Mouse (Mus musculus) bone marrow macrophage, adult 2 months (primary cell): ENCODE results near the gene Ache. TPM values are rescaled to one million over a fixed set of nuclear protein-coding genes. Genes with fewer than 3 reads are reported as not detected.
"Not testable (repeated sequence)": the region's sequence is repeated elsewhere in the genome, so short reads cannot be mapped to it uniquely, and the experiment has no call there.

Source experiments
- H3K27ac ChIP-seq: 2 replicates; pipeline ENCODE4 v1.5.1; 2012; ENCODE audit warnings: low read depth, low read length; ENCODE audit not compliant: insufficient read depth
- H3K4me1 ChIP-seq: 2 replicates; pipeline ENCODE4 v1.6.1; 2012; ENCODE audit warnings: low read length; ENCODE audit not compliant: control insufficient read depth, insufficient read depth
- H3K4me3 ChIP-seq: 2 replicates; pipeline ENCODE4 v1.5.1; 2012; ENCODE audit warnings: mild to moderate bottlenecking, low read length, moderate library complexity; ENCODE audit not compliant: insufficient read depth
- CTCF ChIP-seq: IDR thresholded peaks from 2 replicates; pipeline ENCODE4 v1.5.1; 2012; ENCODE audit warnings: low read depth, mild to moderate bottlenecking, low read length, moderate library complexity
- POLR2A ChIP-seq: IDR thresholded peaks from 2 replicates; pipeline ENCODE4 v1.6.1; 2012; ENCODE audit warnings: mild to moderate bottlenecking, low read depth, low read length, borderline replicate concordance
- polyA plus RNA-seq: library from polyadenylated mRNA; stranded (reverse); fragments of >200 nt; gene quantifications from 2 replicates; pipeline ENCODE4 v1.2.4, GENCODE M21; 2012; ENCODE audit not compliant: missing spikeins, insufficient read depth, insufficient read length

Gene Ache
- not detected in 2 replicates for polyA plus RNA-seq

DNA sequence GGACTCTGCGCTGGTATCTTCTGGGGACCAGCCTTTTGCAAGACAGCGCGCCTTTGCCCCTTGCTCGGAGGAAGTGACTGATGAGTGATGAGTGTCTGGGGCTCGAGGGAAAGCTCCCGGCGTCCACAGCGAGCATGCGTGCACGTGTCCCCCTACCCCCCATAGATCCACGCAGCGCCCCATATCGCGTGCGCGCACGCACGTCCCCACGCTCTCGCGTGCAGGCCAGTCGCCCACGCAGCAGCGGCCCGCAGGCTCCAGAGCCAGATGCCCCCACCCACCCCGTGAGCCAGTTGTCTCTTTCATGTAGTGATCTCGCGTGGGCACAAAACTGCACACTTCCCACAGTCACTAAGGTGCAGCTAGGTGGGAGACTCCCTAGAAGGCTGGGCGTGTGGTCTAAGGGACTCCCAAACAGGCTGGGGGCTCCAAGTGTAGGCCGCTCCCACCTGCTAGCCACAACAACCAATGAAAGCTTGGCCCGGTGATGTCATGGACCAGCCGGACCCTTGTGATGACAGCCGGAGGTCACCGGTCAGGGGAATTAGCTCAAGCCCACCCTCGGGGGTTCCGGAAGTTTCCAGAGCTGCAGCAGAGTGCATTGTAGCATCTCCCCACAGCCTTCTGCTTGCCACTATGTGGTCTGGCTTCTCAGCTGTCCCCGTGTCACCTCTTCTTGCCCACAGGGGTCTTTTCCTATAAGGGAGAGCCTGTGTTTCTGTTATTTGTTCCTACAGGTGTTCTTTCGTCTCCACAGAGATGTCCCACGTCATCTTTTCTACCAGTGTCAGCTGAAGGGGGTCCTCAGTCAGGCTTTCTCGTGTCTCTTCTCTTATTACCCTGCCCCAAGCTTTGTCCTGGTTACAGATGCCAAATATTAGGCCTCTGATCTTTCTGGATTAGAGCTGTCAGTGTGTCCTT is at the start of gene Ache:
Ache (plus strand) TSS at position 488 of the 921 bp plus-strand sequence.
- Histone ChIP-seq H3K27ac (no peak within 1 kb of the TSS), H3K4me1 (peaks cover 9% of the 10 kb centered on the region; the same call in 1 of the 2 replicates), H3K4me3 (peak within 1 kb of the TSS; percentile 32)
- TF ChIP-seq POLR2A = no peak
- TF ChIP-seq CTCF = no peak

DNA sequence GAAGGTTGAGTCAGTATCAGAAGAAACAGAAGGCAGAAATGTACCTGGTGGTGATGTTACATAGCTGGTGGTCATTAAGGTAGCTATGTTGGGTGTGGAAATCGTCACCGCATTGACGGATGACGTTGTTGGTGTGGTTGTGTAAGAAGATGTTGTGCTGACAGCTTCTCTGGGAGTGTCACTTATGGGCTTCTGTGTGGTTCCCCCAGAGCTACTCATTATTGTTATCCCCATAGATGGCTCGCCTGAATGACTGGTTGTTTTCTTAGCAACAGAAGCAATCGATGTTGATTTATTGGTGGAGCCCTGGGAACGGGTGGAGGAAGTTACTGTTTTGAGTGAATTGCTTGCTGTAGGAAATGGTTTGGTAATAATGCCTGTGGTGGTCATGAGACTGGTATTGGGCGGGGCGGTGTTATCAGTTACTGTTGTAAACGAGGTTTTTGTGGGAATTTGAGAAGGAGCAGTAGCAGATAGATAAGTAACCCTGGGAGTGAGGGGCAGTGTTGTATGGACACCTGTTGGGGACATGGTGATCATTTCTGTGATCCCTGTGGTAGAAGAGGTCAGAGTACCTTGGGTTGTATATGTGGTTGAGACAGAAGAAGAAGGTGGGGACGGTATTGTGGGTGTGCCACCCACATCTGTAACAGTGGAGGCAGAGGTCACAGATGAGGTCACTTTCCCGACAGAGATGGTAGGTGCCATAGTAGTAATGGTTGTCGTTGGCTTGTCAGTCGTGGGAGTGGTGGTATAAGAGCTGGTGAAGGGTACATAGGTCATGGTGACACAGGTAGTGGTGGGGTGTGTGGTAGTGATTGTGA is 23.2 kb upstream of the Ache start:
- H3K27ac ChIP-seq = no peak overlapping the region
- peaks cover 2% of the 10 kb centered on the region; the same call in 1 of the 2 replicates for H3K4me1 ChIP-seq
- H3K4me3 ChIP-seq = no peak overlapping the region

DNA sequence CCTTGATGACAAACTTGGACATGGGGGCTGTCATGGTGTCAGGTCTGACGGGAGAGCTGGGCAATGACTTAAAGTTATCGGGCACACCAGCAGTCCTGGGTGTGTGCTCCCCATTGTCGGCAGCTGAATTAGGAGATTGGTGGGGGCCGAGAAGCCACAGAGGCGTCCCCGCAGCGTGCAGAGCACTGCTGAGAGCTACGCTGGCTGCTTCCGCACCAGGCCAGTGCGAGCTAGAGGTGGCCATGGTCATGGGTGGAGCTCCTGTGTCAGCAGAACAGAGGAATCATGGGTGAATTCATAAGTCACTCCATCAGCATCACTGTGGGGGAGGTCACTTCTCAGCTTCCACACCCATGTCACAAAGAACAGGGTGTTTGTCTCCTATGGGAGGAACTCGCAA is 22.5 kb upstream of the Ache start:
- Histone ChIP-seq H3K4me1 (peaks cover 2% of the 10 kb centered on the region; the same call in 1 of the 2 replicates), H3K27ac (no peak overlapping the region), H3K4me3 (no peak overlapping the region)
- TF ChIP-seq CTCF (no peak), POLR2A (no peak)

More for the DNA sequence above, 23.2 kb upstream of the Ache start:
- TF ChIP-seq POLR2A = no peak
- TF ChIP-seq CTCF = no peak

DNA sequence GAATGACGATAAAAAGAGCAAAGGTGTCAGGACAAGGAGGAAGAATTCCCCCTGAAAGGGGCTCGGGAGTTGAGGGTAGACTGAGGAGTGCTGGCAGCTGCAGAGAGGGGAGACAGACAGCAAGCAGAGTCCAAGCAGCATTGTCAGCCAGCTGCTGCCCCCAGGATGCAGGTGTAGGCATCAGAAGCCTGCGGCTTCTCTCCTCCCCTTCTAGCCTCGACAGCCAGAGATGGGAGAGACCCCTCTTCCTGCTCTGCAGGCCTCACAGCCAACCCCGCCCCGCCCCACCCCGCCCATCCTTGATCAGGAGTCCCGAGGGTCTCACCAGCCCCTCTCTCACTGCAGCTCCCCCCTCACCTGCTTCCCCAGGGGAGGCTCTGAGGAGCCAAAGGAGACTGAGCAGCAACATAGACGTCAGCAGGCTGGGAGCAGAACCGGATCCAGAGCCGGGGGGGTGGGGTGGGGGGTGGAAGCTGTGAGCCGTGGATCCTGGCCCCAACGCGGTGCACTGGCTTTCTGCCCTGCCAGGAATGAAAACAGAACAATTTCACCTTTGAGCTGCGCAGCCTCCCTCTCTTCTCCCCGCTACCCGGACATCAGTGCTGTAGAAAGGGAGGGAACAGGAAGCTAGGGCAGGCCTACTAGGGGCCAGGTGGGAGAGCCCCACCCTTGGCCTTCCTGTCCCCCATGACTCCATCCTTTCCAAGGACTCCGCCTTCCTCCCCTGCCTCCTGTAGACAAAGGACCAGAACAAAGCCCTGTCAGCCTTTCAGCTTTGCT is 19.0 kb upstream of the Ache start:
- H3K27ac ChIP-seq = no peak overlapping the region
- H3K4me3 ChIP-seq = no peak overlapping the region
- H3K4me1 ChIP-seq = peaks cover 2% of the 10 kb centered on the region; the same call in 1 of the 2 replicates
- TF ChIP-seq POLR2A (no peak), CTCF (no peak)

- TF ChIP-seq POLR2A = no peak
- TF ChIP-seq CTCF = peak; percentile 21; the same call in 1 of the 2 replicates
- Histone ChIP-seq H3K4me3 (no peak overlapping the region), H3K27ac (no peak overlapping the region), H3K4me1 (no peaks in the 10 kb centered on the region)
Observed at GRCm38 (mm10) chr5:137277360-137278342, 9.7 kb upstream of the Ache start.

GRCm38 (mm10) chr5:137284411-137284810 is 2.9 kb upstream of the Ache start:
- H3K4me1 ChIP-seq, H3K27ac ChIP-seq, H3K4me3 ChIP-seq: not testable (repeated sequence)

DNA sequence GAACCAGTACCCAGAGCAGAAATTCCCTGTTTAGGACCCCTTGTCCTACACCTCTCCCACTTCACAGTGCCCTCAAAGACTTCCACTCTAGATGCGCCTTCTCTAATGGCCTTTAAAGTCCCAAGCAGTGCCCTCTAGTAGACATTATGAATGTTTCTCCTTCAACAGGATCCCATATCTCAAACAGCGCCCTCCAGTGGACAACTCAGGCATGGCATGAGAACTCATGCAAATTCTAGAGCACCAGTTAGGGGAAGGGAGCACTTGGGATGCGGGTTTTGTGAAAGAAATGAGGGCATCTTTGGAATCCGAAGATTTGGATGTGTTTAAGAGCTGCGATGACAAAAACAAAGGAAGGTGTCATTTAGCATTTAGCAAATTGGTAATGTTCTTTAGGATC is 2.3 kb upstream of the Ache start:
- Histone ChIP-seq H3K4me1 (peaks cover 9% of the 10 kb centered on the region; the same call in 1 of the 2 replicates), H3K4me3 (no peak overlapping the region), H3K27ac (no peak overlapping the region)
- TF ChIP-seq CTCF = peak; percentile 38; the same call in 1 of the 2 replicates
- TF ChIP-seq POLR2A = no peak

GRCm38 (mm10) chr5:137285986-137286385 is 1.3 kb upstream of the Ache start:
- H3K27ac ChIP-seq = no peak overlapping the region
- no peak overlapping the region for H3K4me3 ChIP-seq
- TF ChIP-seq POLR2A = no peak
- no peak for TF ChIP-seq CTCF
- peaks cover 9% of the 10 kb centered on the region; the same call in 1 of the 2 replicates for H3K4me1 ChIP-seq

DNA sequence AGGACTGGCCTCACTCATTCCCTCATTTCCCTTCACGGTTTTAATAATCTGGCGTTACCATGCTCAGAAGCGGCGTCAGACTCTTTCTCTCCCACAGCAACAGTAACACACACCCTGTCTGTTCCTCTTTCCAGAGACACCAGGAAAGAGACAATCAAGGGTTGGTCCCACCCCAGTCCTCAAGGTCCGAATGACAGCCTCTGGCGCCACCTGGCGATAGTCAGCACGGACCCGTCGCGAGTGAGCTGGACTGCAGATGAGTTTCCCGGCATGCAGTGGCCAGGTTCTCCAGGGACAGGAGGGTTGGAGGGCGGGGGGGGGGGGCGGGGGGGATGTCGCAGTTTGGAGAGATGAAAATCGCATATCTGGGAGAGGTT is 676 bp upstream of the Ache start:
- Histone ChIP-seq H3K4me1 (peaks cover 9% of the 10 kb centered on the region; the same call in 1 of the 2 replicates), H3K27ac (no peak overlapping the region), H3K4me3 (no peak overlapping the region)
- TF ChIP-seq POLR2A (no peak), CTCF (peak; percentile 64)
